Mouse (Mus musculus): ENCODE data around the gene Lhx5. TPM values are rescaled to one million over a fixed set of nuclear protein-coding genes. Genes with fewer than 3 reads are reported as not detected.
A peak's percentile ranks its signal among the peaks of the same experiment; 100 is the strongest.

Gene Lhx5
- total RNA-seq (2015) = not detected in 2 replicates
- total RNA-seq (2017) = not detected in 2 replicates

DNA sequence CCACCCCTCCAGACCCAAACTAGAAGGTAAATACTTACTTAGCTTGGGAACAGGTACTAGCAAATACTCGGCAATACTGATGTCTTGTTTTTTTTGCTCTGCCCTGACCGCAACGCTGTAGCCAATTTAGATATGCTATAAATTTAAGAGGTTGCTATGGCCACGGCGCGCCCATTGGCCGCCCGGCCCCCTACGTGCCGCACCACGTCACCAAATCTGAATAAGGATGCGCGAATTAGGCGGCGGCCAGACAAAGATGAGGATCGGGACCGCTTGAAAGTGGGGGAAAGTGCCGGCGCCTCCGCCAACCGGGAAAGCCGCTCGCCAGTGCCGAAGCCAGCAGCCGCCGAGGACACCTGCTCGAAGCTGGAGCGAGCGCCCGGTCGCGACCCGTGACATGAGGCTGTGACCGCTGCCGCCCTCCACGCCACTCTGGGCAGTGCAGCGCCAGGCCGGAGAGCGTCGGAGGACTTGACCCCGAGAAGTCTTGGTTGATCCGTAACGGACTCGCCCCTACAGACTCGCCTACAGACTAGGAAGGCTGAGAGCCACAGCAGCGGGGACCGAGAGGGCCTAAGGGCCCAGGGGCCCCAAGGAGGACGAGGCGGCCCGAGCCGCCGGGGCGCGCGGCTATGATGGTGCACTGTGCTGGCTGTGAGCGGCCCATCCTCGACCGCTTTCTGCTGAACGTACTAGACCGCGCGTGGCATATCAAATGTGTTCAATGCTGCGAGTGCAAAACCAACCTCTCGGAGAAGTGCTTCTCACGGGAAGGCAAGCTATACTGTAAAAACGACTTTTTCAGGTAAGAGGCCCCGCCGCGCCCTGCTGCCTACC, at the start of gene Lhx5:
Gene Lhx5, plus strand, starts transcription at position 51 of the 837 bp plus-strand sequence.
- no peak for ATAC-seq (replicated peaks; ENCODE audit: poor library complexity)

DNA sequence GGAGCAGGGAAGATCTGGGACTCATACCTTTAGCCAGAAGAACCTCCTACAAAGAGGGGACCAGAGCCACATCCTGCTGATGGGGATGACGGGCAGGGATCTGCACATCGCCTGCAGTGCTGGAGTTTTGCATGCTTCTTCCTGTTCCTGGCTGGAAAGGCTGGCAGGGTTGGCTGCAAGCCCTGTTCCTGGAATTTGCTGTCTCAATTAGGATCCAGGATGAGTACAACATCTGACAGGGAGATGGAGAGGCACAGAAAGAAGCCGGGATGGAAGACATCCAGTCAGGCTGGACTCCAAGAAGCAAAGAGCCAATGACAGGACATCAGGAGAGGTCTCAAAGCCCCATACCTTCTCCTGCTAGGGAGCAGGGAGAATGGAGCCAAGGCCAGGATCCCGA, 45.1 kb upstream of the Lhx5 start:
- ATAC-seq (replicated peaks; ENCODE audit: poor library complexity) = no peak

DNA sequence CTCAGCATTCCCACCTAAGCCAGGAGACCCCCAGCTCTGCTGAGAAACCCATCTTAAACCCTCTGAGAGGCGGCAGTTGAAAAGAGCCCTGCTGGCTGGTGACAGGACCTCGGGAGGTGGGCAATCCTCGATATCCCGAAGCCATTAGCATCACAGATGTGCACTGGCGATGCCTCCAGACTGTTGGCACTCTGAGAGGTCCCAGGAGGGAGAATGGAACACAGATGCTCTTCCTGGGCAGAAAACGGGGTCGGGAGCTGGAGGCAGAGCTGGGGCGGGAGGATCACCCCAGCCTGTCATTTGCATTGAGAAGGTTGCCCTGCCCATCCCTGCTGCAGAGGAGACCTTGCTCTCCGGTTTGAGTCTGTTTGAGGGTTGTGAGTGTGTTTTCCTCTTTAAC, 42.7 kb upstream of the Lhx5 start:
- ATAC-seq (replicated peaks; ENCODE audit: poor library complexity) = no peak

DNA sequence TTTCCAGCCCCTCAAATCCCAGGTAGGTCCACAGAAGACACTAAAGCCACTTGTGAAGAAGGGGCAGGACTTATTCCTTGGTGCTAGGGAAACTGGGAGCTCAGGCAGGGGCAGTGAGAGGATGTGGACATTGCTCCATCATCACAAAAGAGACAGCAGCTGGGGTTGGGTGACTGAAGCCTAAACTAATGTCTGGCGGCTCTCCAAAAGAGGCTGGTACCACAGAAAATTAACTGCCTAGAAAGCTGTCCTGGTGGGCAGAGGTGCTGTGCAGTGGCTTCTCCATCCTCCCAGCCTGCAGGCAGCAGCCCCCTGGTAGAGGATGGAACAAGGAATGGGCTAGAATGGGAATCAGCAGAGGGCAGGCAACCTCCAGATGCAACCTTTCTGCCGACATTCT, 41.5 kb upstream of the Lhx5 start:
- no peak for ATAC-seq (replicated peaks; ENCODE audit: poor library complexity)

DNA sequence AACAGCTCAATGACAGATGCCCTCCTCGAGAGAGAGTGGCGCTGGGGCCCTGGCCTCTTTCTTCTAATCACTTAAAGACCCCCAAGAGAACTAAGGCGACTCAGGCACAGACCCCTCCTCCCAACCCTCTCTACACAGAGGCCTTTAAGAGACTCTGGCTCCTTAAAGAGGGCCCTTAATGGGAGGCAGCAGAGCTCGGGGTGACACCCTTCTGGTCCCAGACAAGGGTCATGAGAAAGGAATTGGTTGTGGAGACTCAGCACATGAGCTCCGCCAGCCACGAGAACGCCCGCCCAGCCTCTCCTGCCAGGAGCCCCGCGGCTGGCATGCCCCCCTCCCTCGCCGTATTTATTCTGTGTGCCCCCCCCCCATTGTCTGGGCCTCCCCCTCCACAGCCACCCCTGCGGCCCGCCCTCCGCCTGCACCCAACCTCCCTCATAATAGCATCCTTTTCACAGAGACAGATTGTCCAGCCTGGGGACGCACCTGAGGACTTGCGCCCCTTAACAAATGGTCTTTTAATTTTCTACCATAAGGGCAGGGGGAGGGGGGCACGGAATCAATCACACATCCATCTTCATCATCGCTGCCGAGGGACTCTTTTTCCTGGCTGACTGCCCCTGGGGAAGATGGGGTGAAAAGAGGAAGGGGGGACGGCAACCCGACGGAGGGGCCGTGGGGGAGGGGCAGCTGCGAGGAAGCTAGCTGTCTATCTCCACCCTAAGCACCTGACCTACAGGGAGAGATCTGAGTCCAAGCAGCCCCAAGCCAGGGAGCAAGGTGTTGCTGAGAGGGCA, 37.4 kb upstream of the Lhx5 start:
- ATAC-seq (replicated peaks; ENCODE audit: poor library complexity) = no peak

DNA sequence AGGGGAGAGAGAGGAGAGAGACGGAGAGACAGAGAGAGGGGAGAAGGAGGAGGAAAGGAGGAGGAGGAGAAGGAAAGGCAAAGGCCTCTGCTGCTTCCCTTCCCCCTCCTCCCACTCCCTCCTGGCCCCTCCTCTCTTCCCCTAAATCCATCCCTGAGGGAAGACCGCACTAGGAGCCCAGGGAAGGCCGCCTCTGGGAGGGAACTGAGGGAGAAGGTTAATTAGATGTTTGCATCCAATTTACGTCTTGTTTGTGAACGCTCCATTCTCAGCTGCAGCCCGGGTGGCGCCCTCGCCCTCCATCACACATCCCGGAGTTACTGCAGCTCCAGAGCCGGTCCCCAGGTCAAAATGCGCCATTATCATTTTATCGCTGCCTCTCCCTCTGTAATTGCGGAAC, 33.5 kb upstream of the Lhx5 start:
- no peak for ATAC-seq (replicated peaks; ENCODE audit: poor library complexity)

DNA sequence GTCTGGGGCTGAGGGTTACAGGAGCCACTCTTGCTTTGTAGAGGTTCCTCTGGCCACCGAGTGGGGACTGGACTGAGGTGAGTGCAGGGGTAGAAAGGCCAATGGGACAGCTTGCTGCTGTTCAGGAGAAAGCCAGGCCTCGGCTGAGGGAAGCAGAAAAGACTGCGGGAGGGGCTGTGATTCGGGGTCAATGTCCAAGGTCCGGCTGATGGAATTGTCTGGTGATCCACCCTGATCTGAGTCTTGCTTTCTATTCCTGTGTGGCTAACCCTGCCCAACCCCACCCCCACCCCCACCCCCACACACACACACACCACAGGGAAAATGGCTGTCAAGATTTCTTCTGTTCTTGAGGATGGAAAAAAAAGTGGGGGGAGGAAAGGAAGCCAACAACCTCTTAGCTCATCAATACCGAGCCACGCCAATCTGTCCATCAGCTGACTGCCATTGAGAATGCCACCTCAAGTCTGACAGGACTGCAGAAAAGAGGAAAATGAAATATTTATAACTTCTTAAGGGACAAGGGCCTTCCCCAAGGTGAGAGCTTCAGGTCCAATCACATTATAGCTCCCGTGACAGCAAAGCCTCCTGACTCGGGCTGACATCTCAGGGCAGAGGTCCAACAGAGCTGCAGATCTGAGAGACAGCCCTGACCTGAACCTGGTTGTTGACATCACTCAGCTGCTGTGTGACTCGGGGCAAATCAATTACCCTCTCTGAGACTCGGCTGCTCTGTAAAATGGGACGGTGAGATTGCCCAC, 26.5 kb upstream of the Lhx5 start:
- no peak for ATAC-seq (replicated peaks; ENCODE audit: poor library complexity)

DNA sequence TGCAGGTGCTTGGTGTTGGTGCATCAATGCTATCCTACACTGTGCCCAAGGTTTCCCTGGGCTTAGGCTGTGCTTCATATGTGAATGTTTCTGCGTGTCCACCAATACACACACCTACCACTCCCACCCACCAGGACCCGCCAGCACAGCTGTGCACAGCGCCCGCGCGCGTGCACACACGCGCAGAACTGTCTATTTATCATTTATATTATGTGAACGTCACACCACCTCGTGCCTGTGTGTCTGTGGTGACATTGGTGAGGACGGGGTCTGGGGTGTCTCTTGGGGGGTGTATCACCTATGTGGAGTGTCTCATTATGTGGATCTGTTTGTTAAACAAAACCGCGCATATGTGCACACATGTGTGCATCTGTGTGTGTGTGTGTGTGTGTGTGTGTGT, 22.6 kb upstream of the Lhx5 start:
- no peak for ATAC-seq (replicated peaks; ENCODE audit: poor library complexity)

DNA sequence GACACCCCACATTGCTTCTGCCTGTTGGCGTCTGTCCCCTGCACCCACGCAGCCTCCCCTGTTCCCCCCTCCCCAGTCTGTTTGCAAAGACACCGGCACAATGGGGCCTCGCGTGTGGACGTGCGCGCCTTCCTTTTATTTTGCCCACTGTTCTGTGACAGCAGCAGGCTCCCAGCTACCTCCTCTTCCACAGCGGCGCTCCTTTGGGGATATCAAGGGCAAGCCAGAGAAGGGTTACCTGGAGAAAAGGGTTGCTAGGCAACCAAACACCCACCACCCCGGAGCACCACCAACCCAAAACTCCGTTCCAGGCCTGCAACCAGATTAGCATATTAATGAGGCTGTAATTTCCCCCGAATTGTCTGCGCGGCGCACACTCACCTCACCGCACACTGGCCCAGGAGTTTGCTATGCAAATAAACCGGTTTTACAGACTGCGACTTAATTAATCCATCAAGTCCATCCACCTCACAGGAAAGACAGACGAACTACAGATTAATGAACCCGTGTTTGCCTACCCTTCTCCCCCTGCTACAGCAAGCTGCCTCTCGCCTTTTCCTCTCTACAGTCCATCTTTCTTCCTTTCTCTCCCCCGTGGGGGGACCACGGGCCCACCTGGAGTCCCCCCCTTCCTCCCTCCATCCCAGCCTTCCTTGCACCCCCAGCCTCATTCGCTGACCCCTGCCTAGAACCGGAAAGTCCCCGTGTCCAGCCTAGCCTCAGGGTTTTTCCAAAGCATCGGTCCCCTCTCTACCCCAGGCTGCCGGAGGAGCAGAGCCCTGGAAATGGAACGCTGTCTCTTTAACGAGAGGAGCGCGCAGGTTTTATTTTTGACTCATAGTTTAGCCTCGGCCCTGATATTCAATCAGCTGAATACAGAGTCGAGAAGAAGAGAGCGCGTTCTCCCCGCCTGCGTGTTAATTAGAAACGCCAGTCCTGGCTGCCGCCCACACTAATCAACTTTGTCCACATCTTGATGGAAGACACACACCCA, 21.8 kb upstream of the Lhx5 start:
- no peak for ATAC-seq (replicated peaks; ENCODE audit: poor library complexity)

DNA sequence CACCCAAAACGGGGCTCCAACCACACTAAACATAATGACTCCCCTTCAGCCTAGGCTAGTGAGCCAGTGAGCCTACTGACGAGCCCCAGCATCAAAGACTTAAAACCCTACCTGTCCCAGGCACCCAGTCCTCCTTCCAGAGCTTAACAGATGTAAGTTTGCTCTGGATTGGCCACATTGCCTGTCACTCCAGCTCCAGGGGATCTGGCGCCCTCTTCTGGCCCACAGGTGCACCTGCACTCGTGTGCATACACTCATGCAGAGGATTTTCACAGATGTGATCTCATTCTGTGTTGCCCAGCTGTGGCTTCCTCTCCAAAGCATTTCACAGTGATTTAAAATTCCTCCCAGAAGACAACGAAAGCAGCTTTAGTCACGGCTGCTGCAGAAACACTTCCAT, 18.1 kb upstream of the Lhx5 start:
- no peak for ATAC-seq (replicated peaks; ENCODE audit: poor library complexity)

DNA sequence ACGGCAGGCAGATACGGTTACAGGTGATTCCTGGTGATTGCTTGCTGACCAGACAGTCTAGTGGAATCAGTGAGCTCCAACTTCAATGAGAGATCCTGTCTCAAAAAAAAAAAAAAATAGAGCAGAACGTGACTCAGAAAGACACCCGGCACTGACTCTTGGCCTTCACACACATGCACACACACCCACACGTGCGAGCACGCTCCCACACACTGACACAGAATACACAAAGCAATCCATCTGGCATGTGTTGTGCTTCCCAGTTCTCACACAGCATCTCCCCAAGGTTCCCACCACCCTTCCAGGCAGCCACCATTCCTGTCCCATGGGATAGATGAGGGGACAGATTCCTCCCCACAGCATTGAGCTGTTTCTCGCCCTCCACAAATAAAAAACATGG, 11.4 kb upstream of the Lhx5 start:
- no peak for ATAC-seq (replicated peaks; ENCODE audit: poor library complexity)

DNA sequence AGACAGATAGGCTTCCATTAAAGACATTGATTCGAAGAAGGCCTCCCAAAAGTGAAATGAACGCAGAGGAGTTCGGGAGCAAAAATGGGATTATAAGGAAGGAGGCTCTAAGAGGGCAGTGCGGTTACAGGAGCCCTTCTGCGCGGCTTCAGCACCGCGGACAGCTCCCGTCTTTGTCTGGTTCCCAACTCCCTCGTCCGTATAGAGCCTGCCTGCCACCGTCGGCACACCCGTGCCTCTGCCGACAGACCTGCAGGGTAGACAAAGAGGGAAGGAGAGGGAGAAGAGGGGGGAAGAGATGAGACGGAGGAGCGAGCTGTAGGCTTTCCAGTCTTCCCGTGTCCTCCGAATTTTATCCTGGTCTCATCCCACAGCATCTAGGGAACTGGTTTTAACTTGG, 7.5 kb upstream of the Lhx5 start:
- ATAC-seq (replicated peaks; ENCODE audit: poor library complexity) = peak; percentile 98

DNA sequence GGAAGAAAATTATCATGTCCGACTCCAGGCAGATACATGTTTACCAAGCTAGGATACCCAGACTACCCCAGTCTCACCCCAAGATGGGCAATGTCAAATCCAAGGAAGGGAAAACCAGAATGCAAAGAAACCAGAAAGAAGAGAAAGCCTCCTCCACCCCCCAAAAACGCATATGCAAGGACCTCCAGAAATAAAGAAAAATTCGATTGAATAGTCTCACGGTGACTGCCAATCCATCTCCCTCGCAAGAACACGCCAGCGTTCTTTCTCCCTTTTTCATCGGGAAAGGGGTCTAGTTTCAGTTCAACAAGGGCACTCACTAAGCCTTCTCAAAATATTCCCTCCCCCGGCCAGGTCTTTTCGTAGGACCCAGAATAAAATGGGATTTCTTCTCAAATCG, 6.8 kb upstream of the Lhx5 start:
- no peak for ATAC-seq (replicated peaks; ENCODE audit: poor library complexity)

DNA sequence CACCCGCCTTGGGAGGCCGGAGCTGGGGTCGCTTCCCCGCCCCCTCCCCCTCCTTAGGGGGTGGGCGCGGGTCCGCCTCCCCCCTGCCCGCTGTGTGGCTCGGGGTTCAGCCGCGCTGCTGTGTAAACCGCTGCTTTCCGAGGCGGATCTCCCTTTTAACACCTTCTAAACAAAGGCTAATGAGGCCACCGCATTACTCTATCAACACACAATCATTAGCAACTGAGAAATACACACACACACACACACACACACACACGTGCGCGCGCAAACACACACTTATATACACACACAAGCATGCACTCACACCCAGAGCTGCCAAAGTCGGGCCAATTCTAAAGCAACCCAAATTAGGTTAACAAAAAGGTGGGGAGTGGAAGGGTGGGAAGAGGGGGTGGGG, 5.8 kb upstream of the Lhx5 start:
- ATAC-seq (replicated peaks; ENCODE audit: poor library complexity) = no peak

DNA sequence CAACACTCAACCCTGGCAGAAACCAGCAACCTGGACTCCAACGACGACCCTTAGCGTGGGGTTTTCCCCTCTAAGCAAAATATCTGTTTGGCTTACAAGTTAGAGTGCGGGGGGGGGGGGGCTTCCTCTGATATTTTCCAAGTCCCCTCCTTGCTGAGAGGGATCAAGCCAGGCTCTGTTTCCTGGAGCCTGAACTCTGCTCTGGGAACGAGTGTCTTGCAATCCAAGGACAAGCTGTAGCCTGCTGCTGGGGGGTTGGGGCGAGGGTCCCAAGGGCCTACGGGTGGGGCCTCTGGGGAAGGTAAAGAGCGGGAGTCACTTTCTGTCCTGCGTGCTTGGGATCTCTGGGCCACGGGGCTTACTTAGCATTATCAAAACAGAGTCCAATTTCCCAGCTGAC, 4.9 kb upstream of the Lhx5 start:
- ATAC-seq (replicated peaks; ENCODE audit: poor library complexity) = no peak

DNA sequence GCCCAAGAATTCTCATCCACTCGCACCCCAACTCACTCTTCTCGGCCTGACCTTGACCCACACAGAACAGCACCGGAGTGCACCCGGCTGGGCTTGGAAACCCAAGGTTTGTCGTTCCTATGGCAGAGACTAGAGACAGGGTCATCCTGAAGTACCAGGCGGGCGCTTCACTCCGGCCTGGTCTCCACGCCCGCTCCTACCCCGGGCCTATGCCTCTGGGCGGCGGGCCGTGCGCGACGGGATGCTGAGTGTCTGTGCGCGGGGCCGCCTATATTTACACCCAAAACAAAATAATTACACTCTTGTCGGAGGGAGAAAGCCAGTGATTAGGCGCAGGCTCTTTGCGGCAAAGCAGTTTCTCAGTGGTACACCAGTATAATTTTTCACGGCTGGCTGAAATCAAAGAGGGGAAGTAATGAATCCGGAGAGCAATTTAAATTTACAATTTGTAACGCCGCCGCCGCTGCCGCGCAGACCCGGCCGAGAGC, 4.0 kb upstream of the Lhx5 start:
- no peak for ATAC-seq (replicated peaks; ENCODE audit: poor library complexity)

DNA sequence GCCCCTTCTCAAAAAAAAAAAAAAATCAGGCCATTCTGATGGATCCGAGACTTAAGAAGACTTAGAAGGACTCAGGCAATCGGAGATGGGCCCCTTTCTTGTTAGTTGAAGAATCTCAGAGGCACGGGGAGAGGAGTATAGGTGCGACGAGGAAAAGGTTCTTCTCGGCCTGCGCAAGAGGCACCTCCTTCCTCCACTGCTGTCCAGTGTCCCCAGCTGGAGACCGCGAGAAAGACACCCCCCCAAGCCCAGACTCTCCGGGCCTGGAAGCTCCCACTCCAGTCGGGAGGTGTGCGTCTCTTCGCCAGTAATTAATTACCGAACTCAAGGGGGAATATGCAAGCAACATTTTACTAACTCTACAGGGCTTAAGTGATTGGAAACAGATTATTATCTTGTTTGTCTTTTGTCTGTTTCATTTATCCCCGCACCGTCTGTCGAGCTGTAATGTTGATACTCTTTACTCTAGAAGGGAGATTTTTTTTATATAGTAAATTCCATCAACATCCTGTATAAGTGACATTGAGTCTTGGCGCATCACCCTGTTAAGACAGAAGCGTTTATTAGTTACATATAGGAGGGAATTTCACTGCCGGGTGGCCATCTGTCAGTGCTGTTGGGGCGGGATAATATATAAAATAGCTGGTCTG, 3.2 kb upstream of the Lhx5 start:
- no peak for ATAC-seq (replicated peaks; ENCODE audit: poor library complexity)

DNA sequence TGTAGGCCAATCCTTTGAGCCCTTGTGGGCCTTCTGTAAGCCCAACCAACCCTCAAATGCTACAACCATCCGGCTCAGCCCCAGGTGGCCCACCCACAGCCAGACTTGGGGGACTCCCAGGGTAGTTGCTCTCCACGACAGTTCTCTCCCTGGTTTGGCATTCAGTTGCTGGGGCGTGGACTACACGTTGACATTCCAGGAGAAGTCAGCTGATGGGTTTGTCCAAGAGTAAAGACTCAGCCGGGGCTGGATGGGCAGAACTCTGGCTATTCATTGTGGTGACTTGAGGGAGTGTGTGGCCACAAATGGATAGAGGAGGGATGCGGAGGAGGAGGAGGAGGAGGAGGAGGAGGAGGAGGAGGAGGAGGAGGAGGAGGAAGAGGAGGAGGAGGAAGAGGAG, 2.5 kb upstream of the Lhx5 start:
- no peak for ATAC-seq (replicated peaks; ENCODE audit: poor library complexity)

DNA sequence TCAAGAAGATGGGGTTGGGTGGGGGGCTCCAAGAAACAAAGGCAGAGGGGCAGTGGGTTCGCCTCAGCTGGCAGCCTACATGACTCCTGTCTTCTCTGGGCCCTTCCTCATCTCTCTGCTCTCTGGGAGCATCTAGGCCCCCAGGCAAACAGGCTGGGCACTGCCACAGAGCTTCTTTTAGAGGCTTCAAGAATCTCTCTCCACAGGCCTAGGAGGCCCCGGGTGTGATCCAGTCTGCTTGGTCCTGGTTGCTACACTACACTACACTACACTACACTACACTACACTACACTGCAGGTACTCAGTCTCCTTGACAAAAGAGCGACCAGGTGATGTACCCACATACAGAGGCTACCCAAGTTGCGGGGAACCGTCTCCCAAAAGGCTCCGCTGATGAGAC, 1.8 kb upstream of the Lhx5 start:
- ATAC-seq (replicated peaks; ENCODE audit: poor library complexity) = no peak

Measured in megakaryocyte progenitor cell, adult 5-6 weeks (primary cell).